Mouse (Mus musculus): ENCODE results near the gene Arf3.
A peak's percentile ranks its signal among the peaks of the same experiment; 100 is the strongest.
"Not testable (repeated sequence)": the region's sequence is repeated elsewhere in the genome, so short reads cannot be mapped to it uniquely, and the experiment has no call there.

Gene Arf3

GRCm38 (mm10) chr15:98762670-98763529 is at the start of gene Arf3:
Gene Arf3 (minus strand): TSS chr15:98763214.
- DNase-seq (ENCODE audit: low spot score) = peak; percentile 93

DNA sequence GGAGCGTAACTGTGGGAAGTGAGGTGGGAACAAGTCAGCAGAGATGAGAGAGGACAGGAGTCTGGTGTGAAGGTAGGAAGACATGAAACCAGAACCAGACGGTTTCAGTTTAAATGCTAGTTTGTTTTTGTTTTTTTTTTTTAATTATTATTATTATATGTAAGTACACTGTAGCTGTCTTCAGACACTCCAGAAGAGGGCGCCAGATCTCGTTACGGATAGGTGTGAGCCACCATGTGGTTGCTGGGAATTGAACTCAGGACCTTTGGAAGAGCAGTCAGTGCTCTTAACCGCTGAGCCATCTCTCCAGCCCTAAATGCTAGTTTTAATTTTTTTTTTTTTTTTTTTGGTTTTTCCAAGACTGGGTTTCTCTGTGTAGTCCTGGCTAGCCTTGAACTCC is 47.2 kb upstream of the Arf3 start:
- not testable (repeated sequence) for DNase-seq (ENCODE audit: low spot score)

GRCm38 (mm10) chr15:98809390-98809789 is 46.4 kb upstream of the Arf3 start, which contains the start of gene Ddn:
Gene Ddn (minus strand): TSS chr15:98809490.
- no peak for DNase-seq (ENCODE audit: low spot score)

- no peak for DNase-seq (ENCODE audit: low spot score)
Observed at GRCm38 (mm10) chr15:98808651-98809134, 45.7 kb upstream of the Arf3 start.

GRCm38 (mm10) chr15:98807895-98808650 is 45.1 kb upstream of the Arf3 start:
- DNase-seq (ENCODE audit: low spot score) = no peak

- peak; percentile 33 for DNase-seq (ENCODE audit: low spot score)
Observed at GRCm38 (mm10) chr15:98806809-98807770, 44.1 kb upstream of the Arf3 start.

DNA sequence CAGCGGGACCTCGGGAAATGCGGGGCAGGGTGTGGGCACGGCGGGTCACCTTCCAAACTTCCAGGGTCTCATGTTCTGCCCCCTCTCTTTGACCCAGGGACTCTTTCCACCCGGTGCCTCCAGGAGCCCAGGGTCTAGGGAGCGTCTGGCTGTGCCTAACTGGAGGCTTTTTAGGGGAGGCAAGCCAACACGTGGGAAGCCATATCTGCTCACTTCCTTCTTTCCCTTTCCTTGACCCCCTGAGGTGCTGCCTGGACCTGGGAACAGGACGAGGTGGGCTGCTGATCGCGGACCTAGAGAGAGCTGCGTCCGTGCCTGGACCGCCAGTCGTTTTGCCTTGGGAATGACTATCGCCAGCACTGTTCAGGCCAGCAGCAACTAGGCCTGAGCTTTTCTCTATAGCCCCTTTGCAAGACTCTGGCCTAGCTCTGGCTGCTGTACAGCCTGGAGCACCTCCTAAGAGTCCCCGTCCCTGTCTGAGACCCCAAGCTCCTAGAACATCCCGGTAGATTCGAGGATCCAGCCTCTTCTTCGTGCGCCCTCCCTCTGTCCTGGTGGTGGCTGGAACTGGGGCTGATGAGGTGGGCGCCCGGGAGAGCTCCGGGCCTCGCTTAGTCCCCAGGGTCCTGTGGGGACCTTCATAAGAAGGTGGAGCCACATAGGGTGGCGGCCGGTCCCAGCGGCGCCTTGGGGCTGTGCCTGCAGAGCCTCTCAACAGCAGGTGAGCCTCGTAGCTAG is 43.2 kb upstream of the Arf3 start:
- DNase-seq (ENCODE audit: low spot score) = no peak

- peak; percentile 48 for DNase-seq (ENCODE audit: low spot score)
Observed at GRCm38 (mm10) chr15:98805324-98806040, 42.5 kb upstream of the Arf3 start.

- peak; percentile 73 for DNase-seq (ENCODE audit: low spot score)
Observed at GRCm38 (mm10) chr15:98804054-98804453, 41.0 kb upstream of the Arf3 start.

DNA sequence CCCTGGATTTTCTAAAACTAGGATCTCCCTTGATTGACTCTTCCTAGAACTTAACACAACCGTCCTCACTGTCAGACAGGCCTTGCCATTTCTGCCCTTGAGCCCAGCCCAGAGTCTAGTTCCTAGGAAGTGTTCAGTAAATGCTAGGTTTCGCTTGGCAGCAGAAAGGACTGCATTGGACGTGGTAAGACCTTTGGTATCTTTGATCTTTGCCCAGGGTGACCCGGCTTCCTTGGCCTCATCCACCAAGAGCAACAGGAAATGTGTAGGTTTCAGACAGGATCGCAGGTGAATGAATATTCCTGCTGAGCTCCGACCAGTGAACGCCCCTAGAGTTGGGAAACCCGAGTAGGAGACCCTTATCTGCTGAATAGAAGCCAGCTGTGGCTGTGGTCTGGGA is 39.9 kb upstream of the Arf3 start:
- no peak for DNase-seq (ENCODE audit: low spot score)

DNA sequence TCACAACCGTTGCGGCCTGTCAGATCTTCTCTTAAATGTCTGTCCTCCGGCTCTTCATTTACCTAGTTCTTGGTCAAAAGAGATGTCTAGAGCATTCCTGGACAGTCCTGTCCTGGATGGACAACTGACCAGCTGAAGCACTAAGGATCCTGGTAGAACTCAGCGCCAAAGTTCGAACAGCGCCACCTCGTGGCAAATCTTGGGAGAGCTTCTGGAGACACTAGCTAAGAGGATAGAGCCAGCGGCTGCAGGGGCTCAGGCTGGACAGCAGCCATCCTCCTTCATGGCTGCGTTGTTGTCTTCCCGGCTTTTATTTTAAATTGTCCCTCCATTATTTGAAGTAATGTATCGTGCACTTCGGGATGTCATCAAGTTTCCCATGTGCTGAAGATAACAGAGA is 36.4 kb upstream of the Arf3 start:
- peak; percentile 72 for DNase-seq (ENCODE audit: low spot score)

- DNase-seq (ENCODE audit: low spot score) = no peak
Observed at GRCm38 (mm10) chr15:98798903-98799302, 35.9 kb upstream of the Arf3 start.

GRCm38 (mm10) chr15:98797835-98798492 is 35.0 kb upstream of the Arf3 start:
- peak; percentile 35 for DNase-seq (ENCODE audit: low spot score)

GRCm38 (mm10) chr15:98796803-98797595 is 34.0 kb upstream of the Arf3 start:
- DNase-seq (ENCODE audit: low spot score) = no peak

DNA sequence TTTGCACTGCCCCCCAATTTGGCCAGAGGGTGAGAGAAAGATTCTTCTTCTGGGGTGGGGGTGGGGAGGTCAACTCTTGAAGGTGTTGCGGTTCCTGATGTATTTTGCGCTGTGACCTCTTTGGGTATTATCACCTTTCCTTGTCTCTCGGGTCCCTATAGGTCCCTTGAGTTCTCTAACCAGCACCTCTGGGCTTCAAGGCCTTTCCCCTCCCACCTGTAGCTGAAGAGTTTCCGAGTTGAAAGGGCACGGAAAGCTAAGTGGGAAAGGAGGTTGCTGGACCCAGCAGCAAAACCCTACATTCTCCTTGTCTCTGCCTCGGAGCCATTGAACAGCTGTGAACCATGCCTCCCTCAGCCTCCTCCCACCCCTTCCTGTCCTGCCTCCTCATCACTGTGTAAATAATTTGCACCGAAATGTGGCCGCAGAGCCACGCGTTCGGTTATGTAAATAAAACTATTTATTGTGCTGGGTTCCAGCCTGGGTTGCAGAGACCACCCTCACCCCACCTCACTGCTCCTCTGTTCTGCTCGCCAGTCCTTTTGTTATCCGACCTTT is 30.2 kb upstream of the Arf3 start:
- no peak for DNase-seq (ENCODE audit: low spot score)

DNA sequence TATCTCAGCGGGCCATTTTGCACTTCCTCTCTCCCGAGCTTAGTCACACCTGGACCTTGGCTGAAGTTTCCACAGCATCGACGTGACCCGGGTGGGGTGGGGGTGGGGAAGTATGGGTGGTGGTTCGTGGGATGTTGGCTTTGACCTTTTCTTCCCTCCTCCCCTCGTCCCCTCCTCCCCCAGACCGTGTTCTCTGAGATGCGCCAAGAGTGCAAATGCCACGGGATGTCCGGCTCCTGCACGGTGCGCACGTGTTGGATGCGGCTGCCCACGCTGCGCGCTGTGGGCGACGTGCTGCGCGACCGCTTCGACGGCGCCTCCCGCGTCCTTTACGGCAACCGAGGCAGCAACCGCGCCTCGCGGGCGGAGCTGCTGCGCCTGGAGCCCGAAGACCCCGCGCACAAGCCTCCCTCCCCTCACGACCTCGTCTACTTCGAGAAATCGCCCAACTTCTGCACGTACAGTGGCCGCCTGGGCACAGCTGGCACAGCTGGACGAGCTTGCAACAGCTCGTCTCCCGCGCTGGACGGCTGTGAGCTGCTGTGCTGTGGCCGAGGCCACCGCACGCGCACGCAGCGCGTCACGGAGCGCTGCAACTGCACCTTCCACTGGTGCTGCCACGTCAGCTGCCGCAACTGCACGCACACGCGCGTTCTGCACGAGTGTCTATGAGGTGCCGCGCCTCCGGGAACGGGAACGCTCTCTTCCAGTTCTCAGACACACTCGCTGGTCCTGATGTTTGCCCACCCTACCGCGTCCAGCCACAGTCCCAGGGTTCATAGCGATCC is 29.4 kb upstream of the Arf3 start:
- no peak for DNase-seq (ENCODE audit: low spot score)

GRCm38 (mm10) chr15:98791771-98792170 is 28.8 kb upstream of the Arf3 start:
- no peak for DNase-seq (ENCODE audit: low spot score)

DNA sequence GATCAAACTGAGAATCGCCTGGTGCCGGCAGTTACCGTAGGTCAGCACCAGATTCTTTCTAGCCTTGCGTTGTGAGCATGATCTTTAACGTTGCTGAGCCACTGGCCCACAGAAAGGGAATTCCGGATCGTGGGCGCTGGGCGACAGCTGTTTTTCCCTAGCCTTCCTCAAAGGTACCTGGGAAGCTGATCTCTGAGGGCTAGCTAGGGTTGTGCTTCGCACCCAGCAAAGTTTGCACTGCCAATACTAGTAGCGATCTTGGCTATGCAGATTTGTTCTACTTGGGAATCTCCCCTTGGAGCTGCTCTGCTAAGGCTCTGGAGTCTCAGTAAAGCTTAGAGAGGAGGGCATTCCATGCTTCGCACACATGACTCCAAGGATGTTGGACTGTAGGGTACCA is 28.2 kb upstream of the Arf3 start:
- no peak for DNase-seq (ENCODE audit: low spot score)
